Mouse (Mus musculus) heart, postnatal 36 days (tissue): Measurements from ENCODE around the gene Ldlrad3. TPM values are rescaled to one million over a fixed set of nuclear protein-coding genes. Genes with fewer than 3 reads are reported as not detected.

ENCODE experiments used
- DNase-seq, 2 experiments: peaks; one replicate each; pipeline ENCODE4 v3.0.0; 2021 to 2022
- intact Hi-C: fragments of 180-260 bp; cut with DNase I; formaldehyde crosslinking; loops from one replicate; pipeline ENCODE4 v1.15.1; 2025
- total RNA-seq, 2 experiments: library from RNA; stranded (reverse); gene quantifications; 2 replicates each; pipeline ENCODE4 v1.2.3; 2021

Gene Ldlrad3
- total RNA-seq: 1 to 10 TPM; 3.8 to 4.4 TPM

- DNase-seq: peak; percentile 95 to 96
- intact Hi-C loops: loop anchor here (5.0 kb wide), 4 partner anchors 79 to 266 kb away; partner anchors contain the start of gene Fjx1
Observed at GRCm38 (mm10) chr2:102185951-102186561, at the start of gene Ldlrad3. TSS of gene Ldlrad3 (minus strand) at chr2:102186385.

GRCm38 (mm10) chr2:102231470-102231869, 45.3 kb upstream of the Ldlrad3 start:
- intact Hi-C loops: loop anchor here (2.0 kb wide), 2 partner anchors 27 to 219 kb away; no protein-coding TSS in a partner anchor
- DNase-seq: peak in 1 of 2 experiments; percentile 9

- intact Hi-C loops: loop anchor here (5.0 kb wide), 1 partner anchor 197 kb away; no protein-coding TSS in a partner anchor
- peak; percentile 18 to 19 for DNase-seq
Observed at GRCm38 (mm10) chr2:102229126-102229525, 42.9 kb upstream of the Ldlrad3 start.

- DNase-seq: peak in 1 of 2 experiments; percentile 5
- intact Hi-C loops: loop anchor here (5.0 kb wide), 1 partner anchor 196 kb away; no protein-coding TSS in a partner anchor
Observed at GRCm38 (mm10) chr2:102228331-102228730, 42.1 kb upstream of the Ldlrad3 start.

- no peak for DNase-seq
- intact Hi-C loops: loop anchor here (5.0 kb wide), 1 partner anchor 196 kb away; no protein-coding TSS in a partner anchor
Observed at GRCm38 (mm10) chr2:102227839-102228238, 41.7 kb upstream of the Ldlrad3 start.

DNA sequence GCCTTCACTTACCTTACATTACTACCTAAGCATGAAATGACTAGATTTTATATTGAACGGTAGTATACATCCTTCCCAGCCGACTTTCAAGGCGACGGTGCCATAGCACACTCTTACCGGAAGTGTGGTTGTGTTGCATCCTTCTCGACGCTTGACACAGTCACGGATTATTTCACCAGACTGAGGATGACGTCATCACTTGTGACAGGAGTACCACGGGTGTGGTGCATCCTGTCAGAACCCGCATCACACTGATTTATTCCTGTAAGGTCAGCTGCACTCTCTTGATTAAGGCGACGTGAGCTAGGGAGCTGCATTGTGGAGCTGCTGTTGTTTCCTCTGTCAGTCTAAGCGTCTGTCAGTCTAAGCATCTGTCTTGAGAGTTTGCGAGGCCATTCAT, 40.1 kb upstream of the Ldlrad3 start:
- no peak for DNase-seq
- intact Hi-C loops: loop anchor here (5.0 kb wide), 1 partner anchor 194 kb away; no protein-coding TSS in a partner anchor

- intact Hi-C loops: loop anchor here (5.0 kb wide), 1 partner anchor 316 kb away; no protein-coding TSS in a partner anchor
- DNase-seq: no peak
Observed at GRCm38 (mm10) chr2:102223355-102224128, 37.4 kb upstream of the Ldlrad3 start.

GRCm38 (mm10) chr2:102222749-102223148, 36.6 kb upstream of the Ldlrad3 start:
- intact Hi-C loops: loop anchor here (5.0 kb wide), 1 partner anchor 315 kb away; no protein-coding TSS in a partner anchor

GRCm38 (mm10) chr2:102216817-102217216, 30.6 kb upstream of the Ldlrad3 start:
- intact Hi-C loops: no loop called here
- DNase-seq: no peak

More at GRCm38 (mm10) chr2:102222749-102223148, 36.6 kb upstream of the Ldlrad3 start:
- DNase-seq: no peak

- intact Hi-C loops: no loop called here
- no peak for DNase-seq
Observed at GRCm38 (mm10) chr2:102212096-102212495, 25.9 kb upstream of the Ldlrad3 start.

DNA sequence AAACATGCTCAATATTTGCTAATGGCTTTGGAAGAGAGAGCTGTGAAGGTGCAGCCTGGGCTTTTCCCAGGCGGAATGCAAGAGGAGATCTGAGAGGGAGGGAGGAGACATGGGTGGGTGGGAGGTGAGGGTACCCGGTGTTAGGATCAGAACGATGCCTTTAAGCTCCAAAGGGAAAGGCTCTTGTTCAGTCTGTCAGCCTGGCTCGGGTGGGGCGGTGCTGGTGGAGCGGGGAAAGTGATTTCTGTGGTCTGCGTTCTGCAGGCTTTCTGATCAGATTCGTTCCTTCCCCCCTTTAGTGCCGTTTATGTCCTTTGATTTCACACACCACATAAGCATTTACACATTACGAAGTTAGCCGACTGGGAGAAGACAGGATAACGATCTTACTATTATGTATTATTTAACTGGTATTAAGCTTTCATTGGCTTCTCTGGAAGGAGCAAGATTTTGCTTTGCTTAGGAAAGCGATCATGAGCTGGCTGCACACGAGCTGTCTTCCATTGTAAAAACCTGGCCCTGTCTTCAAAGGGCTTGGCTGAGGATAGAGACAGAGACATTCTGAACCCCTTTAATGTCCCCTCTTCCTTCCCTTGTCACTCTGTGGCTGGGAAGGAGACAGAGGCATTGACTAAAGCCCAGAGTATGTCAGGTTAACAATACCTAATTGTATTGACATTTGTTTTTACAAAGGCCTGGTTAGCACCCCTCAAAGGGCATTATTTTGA, 19.7 kb upstream of the Ldlrad3 start:
- intact Hi-C loops: no loop called here
- DNase-seq: no peak

GRCm38 (mm10) chr2:102203478-102203877, 17.3 kb upstream of the Ldlrad3 start:
- DNase-seq: no peak
- intact Hi-C loops: no loop called here

DNA sequence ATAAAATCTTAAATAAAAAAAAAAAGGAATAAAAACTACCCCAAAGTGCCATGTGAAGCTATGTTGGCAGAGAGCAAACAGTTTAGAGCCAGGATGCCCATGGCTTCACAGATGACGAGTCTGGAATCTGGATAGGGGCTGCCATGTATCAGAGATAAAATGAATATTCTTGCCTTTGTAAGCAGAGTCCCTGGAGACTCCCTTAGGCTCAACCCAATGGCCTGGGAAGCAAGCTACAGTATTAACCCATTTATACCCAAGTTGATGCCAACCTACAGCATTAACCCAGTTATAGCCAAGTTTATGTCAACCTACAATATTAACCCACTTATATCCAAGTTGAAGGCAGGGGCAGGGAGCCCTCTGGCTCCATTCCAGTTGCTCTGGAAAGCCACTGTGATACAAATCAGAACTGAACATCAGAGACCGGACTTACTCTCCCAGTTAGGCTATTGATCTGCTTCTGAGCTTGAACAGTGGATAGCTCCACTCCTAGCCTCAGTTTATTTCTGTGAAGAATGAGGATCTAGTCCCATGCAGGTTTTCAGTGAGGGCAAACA, 16.1 kb upstream of the Ldlrad3 start:
- no peak for DNase-seq
- intact Hi-C loops: no loop called here

DNA sequence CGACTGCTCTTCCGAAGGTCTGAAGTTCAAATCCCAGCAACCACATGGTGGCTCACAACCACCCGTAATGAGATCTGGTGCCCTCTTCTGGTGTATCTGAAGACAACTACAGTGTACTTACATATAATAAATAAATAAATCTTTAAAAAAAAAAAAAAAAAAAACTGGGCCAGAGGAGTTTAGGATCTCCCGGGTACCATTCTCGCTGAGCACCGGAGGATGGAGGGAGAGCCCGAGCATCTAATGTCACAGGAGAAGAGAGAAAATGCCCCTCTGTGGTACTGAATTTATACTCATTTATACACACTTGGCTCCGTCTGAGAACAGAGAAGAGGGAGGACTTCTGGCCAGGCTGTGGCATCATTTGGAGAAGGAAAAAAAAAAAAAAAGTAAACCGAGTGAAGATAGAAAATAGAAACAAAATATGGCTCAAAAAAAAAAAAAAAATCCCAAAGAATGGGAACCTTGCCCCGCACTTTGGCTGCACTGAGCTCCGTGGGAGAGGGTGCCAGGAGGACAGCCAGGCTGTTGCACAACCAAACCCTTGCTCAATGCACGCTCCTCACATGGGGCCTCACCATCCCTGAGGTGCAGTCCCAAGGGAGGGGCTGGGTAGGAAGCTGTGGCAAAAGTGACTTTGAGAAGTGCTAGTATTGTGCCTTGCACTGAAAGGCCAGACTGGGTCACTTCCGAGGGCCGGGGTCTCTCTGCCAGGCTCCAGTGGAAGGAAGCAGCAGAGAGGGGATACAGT, 15.2 kb upstream of the Ldlrad3 start:
- intact Hi-C loops: no loop called here
- peak; percentile 50 to 52 for DNase-seq

GRCm38 (mm10) chr2:102197332-102197731, 11.1 kb upstream of the Ldlrad3 start:
- intact Hi-C loops: loop anchor here (10.0 kb wide), 1 partner anchor 293 kb away; no protein-coding TSS in a partner anchor

DNA sequence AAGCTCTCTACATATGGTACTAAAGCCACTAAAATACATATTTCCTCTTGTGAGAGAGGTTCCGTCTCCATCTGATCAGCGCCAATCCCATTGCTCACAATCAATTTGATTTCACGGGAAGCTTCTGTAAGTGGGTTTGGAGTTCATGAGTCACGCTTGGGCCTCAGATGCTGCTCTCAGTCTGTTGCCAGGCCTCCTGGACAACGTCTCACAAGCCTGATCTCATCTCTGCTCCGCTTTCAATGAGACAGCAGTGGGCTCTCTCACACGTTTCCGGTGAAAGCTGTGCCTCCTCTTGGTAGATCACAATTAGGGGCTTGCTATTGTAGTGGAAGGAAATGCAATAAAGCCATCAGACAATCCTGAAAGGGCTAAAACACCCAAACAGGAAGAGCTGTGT, 10.5 kb upstream of the Ldlrad3 start:
- intact Hi-C loops: loop anchor here (10.0 kb wide), 1 partner anchor 292 kb away; no protein-coding TSS in a partner anchor
- peak; percentile 23 to 37 for DNase-seq

More at GRCm38 (mm10) chr2:102197332-102197731, 11.1 kb upstream of the Ldlrad3 start:
- DNase-seq: no peak

GRCm38 (mm10) chr2:102195494-102195893, 9.3 kb upstream of the Ldlrad3 start:
- no peak for DNase-seq
- intact Hi-C loops: loop anchor here (10.0 kb wide), 1 partner anchor 291 kb away; no protein-coding TSS in a partner anchor

DNA sequence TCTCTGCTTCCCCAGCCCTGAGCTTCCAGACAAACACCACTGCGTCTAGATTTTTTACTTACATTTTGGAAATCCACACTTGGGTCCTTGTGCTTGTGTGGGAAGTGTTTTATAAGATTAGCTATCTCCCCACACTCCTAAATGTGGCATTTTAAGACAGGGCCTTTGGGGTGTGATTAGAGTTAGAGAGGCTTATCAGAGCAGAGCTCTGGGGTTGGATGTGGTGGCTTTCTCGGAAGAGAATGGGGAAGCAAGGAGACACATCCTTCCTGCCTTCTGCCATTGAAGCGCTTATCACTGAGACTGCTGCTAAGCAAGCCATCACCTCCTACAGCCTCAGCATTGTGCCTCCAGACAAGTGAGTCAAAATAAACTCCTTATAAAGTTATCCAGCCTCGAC, 8.1 kb upstream of the Ldlrad3 start:
- intact Hi-C loops: loop anchor here (10.0 kb wide), 1 partner anchor 289 kb away; no protein-coding TSS in a partner anchor
- no peak for DNase-seq
